Mouse (Mus musculus): Measurements from ENCODE around the gene Cux1. TPM values are rescaled to one million over a fixed set of nuclear protein-coding genes. Genes with fewer than 3 reads are reported as not detected.

Cux1 gene
- polyA plus RNA-seq, 1 experiment: 164 TPM

DNA sequence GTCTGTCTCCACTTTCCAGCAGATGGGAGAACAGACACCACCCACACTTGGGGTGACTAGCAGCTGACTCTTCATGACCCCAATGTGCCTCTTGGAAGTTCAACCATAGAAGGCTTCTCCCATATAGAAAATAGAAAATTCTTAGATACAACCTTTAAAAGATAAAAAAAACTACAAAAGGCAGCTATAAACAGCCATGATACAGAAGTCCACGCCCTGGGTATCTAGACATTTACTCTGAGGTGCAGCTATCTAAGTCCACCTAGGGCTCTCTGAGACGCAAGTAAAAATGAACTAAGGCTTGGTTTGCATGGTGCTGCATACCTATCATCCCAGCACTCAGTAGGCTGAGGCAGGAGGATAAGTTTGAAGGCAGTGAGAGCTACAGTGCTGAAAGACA, 144.3 kb downstream of the Cux1 start:
- WGBS: 99% methylated on average over 2 of the region's 2 CpGs
- no peak for DNase-seq
- H3K4me1 ChIP-seq (replicated peaks; ENCODE audit: control insufficient read depth, insufficient read depth, low read length): no peaks in the 10 kb centered on the region
- no peak overlapping the region for H3K27ac ChIP-seq (ENCODE audit: control insufficient read depth, insufficient read depth, low read length)
- H3K36me3 ChIP-seq (ENCODE audit: control insufficient read depth, insufficient read depth, low read length): no peaks in the 10 kb centered on the region
- H3K27me3 ChIP-seq (ENCODE audit: control insufficient read depth, insufficient read depth, low read length): no peaks in the 10 kb centered on the region
- no peak overlapping the region for H3K4me3 ChIP-seq (ENCODE audit: control insufficient read depth, insufficient read depth, low read length)
- TF ChIP-seq CTCF (IDR thresholded peaks at IDR 0.05; ENCODE audit: borderline replicate concordance, control insufficient read depth, extremely low read depth, insufficient read depth, low read length, poor library complexity) (no peak), POLR2A (IDR thresholded peaks at IDR 0.05; ENCODE audit: control insufficient read depth, extremely low read depth, insufficient read depth, low read length, poor library complexity) (no peak)

DNA sequence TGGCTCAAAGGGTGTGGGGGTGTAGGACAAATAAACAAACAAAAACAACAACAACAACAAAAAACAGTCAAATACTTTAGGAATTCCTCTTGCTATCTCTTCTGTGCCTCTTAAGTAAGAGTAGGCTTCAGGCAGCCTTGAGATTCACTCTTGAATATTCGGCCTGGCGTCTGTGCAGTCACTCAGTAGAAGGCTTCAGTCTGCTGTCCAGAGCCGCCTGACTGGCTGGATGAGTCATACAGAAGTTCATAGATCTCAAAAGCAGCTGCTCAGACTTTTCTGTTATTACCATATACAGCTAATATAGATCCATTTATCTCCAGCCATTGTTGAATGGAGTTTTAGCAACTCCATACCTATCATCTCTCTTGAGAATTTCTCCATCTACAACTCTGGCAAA, 145.4 kb downstream of the Cux1 start:
- no peaks in the 10 kb centered on the region for H3K36me3 ChIP-seq (ENCODE audit: control insufficient read depth, insufficient read depth, low read length)
- H3K27ac ChIP-seq (ENCODE audit: control insufficient read depth, insufficient read depth, low read length): no peak overlapping the region
- no peaks in the 10 kb centered on the region for H3K27me3 ChIP-seq (ENCODE audit: control insufficient read depth, insufficient read depth, low read length)
- DNase-seq: no peak
- no peak for TF ChIP-seq POLR2A (IDR thresholded peaks at IDR 0.05; ENCODE audit: control insufficient read depth, extremely low read depth, insufficient read depth, low read length, poor library complexity)
- no peak for TF ChIP-seq CTCF (IDR thresholded peaks at IDR 0.05; ENCODE audit: borderline replicate concordance, control insufficient read depth, extremely low read depth, insufficient read depth, low read length, poor library complexity)
- no peak overlapping the region for H3K4me3 ChIP-seq (ENCODE audit: control insufficient read depth, insufficient read depth, low read length)
- H3K4me1 ChIP-seq (replicated peaks; ENCODE audit: control insufficient read depth, insufficient read depth, low read length): 0 out of 2 replicates have a peak, but pooled peaks cover 1% of the 10 kb centered on the region
- WGBS: 98% methylated on average over 3 of the region's 3 CpGs

DNA sequence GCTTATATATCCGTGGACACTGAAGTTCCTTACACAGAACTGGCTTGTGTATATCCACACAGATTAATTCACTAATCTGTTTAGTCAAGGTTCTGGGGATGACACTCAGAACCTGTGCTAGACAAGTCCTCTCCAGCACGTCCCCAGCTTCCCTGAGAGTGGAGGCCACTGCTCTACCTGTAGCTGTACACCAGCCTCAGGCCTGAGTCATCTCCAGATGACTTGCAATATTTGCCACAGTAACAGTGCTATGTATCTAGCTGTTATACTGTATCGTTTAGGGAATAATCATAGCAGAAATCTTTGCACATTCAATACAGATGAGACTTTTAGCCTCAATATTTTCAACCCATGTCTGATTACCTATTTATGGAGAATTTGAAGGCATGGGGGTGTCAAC, 146.0 kb downstream of the Cux1 start:
- 0 out of 2 replicates have a peak, but pooled peaks cover 3% of the 10 kb centered on the region for H3K4me1 ChIP-seq (replicated peaks; ENCODE audit: control insufficient read depth, insufficient read depth, low read length)
- no peak overlapping the region for H3K4me3 ChIP-seq (ENCODE audit: control insufficient read depth, insufficient read depth, low read length)
- 84% methylated on average over 3 of the region's 3 CpGs for WGBS
- no peaks in the 10 kb centered on the region for H3K36me3 ChIP-seq (ENCODE audit: control insufficient read depth, insufficient read depth, low read length)
- H3K27me3 ChIP-seq (ENCODE audit: control insufficient read depth, insufficient read depth, low read length): no peaks in the 10 kb centered on the region
- no peak overlapping the region for H3K27ac ChIP-seq (ENCODE audit: control insufficient read depth, insufficient read depth, low read length)
- no peak for TF ChIP-seq CTCF (IDR thresholded peaks at IDR 0.05; ENCODE audit: borderline replicate concordance, control insufficient read depth, extremely low read depth, insufficient read depth, low read length, poor library complexity)
- no peak for TF ChIP-seq POLR2A (IDR thresholded peaks at IDR 0.05; ENCODE audit: control insufficient read depth, extremely low read depth, insufficient read depth, low read length, poor library complexity)
- DNase-seq: no peak

DNA sequence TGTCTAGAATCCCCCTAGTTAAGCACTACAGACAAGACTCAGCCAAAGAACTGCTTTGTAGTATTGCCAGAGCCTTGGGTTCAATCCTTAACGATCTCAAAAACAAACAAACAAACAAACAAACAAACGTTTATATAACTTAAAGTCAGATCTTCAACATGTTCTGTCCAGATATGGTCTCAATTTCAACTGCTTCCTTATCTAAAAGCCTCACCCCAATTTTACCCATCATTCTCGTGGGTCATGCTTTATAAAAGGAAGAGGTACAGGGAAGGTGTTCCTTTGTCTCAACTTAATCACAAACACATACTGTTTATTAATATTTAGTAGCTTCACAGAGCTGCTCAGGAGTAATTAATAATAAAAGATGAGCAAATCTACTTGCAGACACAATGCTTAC, 146.9 kb downstream of the Cux1 start:
- H3K27me3 ChIP-seq (ENCODE audit: control insufficient read depth, insufficient read depth, low read length): no peaks in the 10 kb centered on the region
- no peak overlapping the region for H3K27ac ChIP-seq (ENCODE audit: control insufficient read depth, insufficient read depth, low read length)
- no peak overlapping the region for H3K4me3 ChIP-seq (ENCODE audit: control insufficient read depth, insufficient read depth, low read length)
- 87% methylated on average over 3 of the region's 3 CpGs for WGBS
- H3K36me3 ChIP-seq (ENCODE audit: control insufficient read depth, insufficient read depth, low read length): no peaks in the 10 kb centered on the region
- TF ChIP-seq POLR2A (IDR thresholded peaks at IDR 0.05; ENCODE audit: control insufficient read depth, extremely low read depth, insufficient read depth, low read length, poor library complexity) (no peak), CTCF (IDR thresholded peaks at IDR 0.05; ENCODE audit: borderline replicate concordance, control insufficient read depth, extremely low read depth, insufficient read depth, low read length, poor library complexity) (no peak)
- no peak for DNase-seq
- H3K4me1 ChIP-seq (replicated peaks; ENCODE audit: control insufficient read depth, insufficient read depth, low read length): peaks cover 6% of the 10 kb centered on the region; the same call in 1 of the 2 replicates

DNA sequence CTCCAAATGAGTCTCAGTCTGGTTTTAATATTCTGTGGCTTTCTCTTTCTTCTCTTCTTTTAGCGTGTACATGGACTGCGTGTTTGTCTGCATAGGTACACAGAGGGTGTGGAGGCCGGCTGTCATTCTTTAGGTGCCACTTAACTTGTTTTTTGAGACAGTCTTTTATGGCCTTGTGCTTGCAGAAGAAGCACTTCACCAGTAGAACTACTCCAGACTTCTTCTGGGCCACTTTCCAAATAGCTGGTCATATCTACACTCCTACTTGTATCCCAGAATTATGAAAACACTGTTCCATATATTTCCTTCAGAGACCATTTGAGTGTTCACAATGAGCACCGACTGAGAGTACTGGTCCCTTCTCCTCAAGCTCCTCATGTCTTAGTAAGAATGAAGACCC, 149.4 kb downstream of the Cux1 start:
- Histone ChIP-seq H3K36me3 (ENCODE audit: control insufficient read depth, insufficient read depth, low read length) (no peaks in the 10 kb centered on the region), H3K4me1 (replicated peaks; ENCODE audit: control insufficient read depth, insufficient read depth, low read length) (peaks cover 13% of the 10 kb centered on the region), H3K27me3 (ENCODE audit: control insufficient read depth, insufficient read depth, low read length) (no peaks in the 10 kb centered on the region), H3K27ac (ENCODE audit: control insufficient read depth, insufficient read depth, low read length) (no peak overlapping the region), H3K4me3 (ENCODE audit: control insufficient read depth, insufficient read depth, low read length) (no peak overlapping the region)
- TF ChIP-seq POLR2A (IDR thresholded peaks at IDR 0.05; ENCODE audit: control insufficient read depth, extremely low read depth, insufficient read depth, low read length, poor library complexity): no peak
- TF ChIP-seq CTCF (IDR thresholded peaks at IDR 0.05; ENCODE audit: borderline replicate concordance, control insufficient read depth, extremely low read depth, insufficient read depth, low read length, poor library complexity): no peak
- no peak for DNase-seq
- WGBS: 92% methylated on average over 4 of the region's 4 CpGs

GRCm38 (mm10) chr5:136414479-136414878, 152.8 kb downstream of the Cux1 start:
- Histone ChIP-seq H3K4me3 (ENCODE audit: control insufficient read depth, insufficient read depth, low read length) (no peak overlapping the region), H3K36me3 (ENCODE audit: control insufficient read depth, insufficient read depth, low read length) (no peaks in the 10 kb centered on the region), H3K4me1 (replicated peaks; ENCODE audit: control insufficient read depth, insufficient read depth, low read length) (peaks cover 33% of the 10 kb centered on the region), H3K27me3 (ENCODE audit: control insufficient read depth, insufficient read depth, low read length) (no peaks in the 10 kb centered on the region), H3K27ac (ENCODE audit: control insufficient read depth, insufficient read depth, low read length) (no peak overlapping the region)
- WGBS: 84% methylated on average over 2 of the region's 2 CpGs
- DNase-seq: no peak
- TF ChIP-seq POLR2A (IDR thresholded peaks at IDR 0.05; ENCODE audit: control insufficient read depth, extremely low read depth, insufficient read depth, low read length, poor library complexity) (no peak), CTCF (IDR thresholded peaks at IDR 0.05; ENCODE audit: borderline replicate concordance, control insufficient read depth, extremely low read depth, insufficient read depth, low read length, poor library complexity) (no peak)

DNA sequence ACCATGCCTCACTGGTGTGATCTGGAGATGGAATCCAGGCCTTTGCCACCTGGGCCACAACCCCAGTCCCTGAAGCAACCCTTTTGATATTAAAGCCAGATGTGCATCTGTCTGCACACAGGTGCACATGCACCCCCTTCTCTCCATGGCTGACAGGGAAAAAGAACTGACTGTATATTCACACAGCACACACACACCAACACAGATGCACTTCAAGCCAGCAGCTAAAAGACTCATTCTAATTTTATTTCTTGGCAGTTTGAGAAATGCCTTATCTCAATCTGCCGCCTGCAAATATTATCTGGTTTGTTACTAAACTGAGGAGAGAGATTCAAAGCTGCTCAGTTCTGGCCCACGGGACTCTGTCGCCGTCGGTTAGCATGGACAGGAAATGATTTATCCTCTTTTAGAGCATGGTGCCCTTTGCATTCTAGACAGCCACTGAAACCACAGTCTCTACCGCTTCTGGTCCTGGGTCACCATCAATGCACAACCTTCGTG, 156.6 kb downstream of the Cux1 start:
- Histone ChIP-seq H3K27ac (ENCODE audit: control insufficient read depth, insufficient read depth, low read length) (peak overlapping the region; percentile 89), H3K4me3 (ENCODE audit: control insufficient read depth, insufficient read depth, low read length) (no peak overlapping the region), H3K27me3 (ENCODE audit: control insufficient read depth, insufficient read depth, low read length) (no peaks in the 10 kb centered on the region), H3K36me3 (ENCODE audit: control insufficient read depth, insufficient read depth, low read length) (peaks cover 22% of the 10 kb centered on the region), H3K4me1 (replicated peaks; ENCODE audit: control insufficient read depth, insufficient read depth, low read length) (peaks cover 28% of the 10 kb centered on the region)
- 3% methylated on average over 7 of the region's 7 CpGs for WGBS
- DNase-seq: peak; percentile 57
- TF ChIP-seq CTCF (IDR thresholded peaks at IDR 0.05; ENCODE audit: borderline replicate concordance, control insufficient read depth, extremely low read depth, insufficient read depth, low read length, poor library complexity): no peak
- no peak for TF ChIP-seq POLR2A (IDR thresholded peaks at IDR 0.05; ENCODE audit: control insufficient read depth, extremely low read depth, insufficient read depth, low read length, poor library complexity)
